Mouse (Mus musculus) kidney, postnatal 0 days (tissue): ENCODE measurements around the gene Tubb4b. TPM values are rescaled to one million over a fixed set of nuclear protein-coding genes. Genes with fewer than 3 reads are reported as not detected.
"Not testable (repeated sequence)": the region's sequence is repeated elsewhere in the genome, so short reads cannot be mapped to it uniquely, and the experiment has no call there.

Source experiments
- ATAC-seq: fragments of 200-750 bp; cut with Nextera tagmentation; replicated peaks from 2 replicates; pipeline ENCODE4 v1.8.0; 2017; ENCODE audit warnings: low read depth, moderate number of reproducible peaks, moderate TSS enrichment, moderate library complexity; ENCODE audit not compliant: low FRiP score
- DNase-seq: peaks from one replicate; pipeline ENCODE4 v3.0.0-alpha.2; 2016; ENCODE audit warnings: low spot score
- H3K27ac ChIP-seq: fragments of 300-500 bp; sonication (generic); 2 replicates; pipeline ENCODE4 v1.5.1; 2014; ENCODE audit warnings: mild to moderate bottlenecking
- H3K27me3 ChIP-seq: fragments of 300-500 bp; sonication (generic); 2 replicates; pipeline ENCODE4 v1.6.1; 2014; ENCODE audit warnings: low read length, mixed read lengths; ENCODE audit not compliant: insufficient read depth
- H3K36me3 ChIP-seq: fragments of 300-500 bp; sonication (generic); 2 replicates; pipeline ENCODE4 v1.6.1; 2014; ENCODE audit warnings: low read length, mixed read lengths; ENCODE audit not compliant: insufficient read depth
- H3K4me1 ChIP-seq: fragments of 300-500 bp; sonication (generic); replicated peaks from 2 replicates; pipeline ENCODE4 v1.6.1; 2014; ENCODE audit warnings: antibody characterized with exemption, low read length, mixed read lengths; ENCODE audit not compliant: insufficient read depth
- H3K4me2 ChIP-seq: fragments of 300-500 bp; sonication (generic); 2 replicates; pipeline ENCODE4 v1.6.1; 2014; ENCODE audit warnings: mild to moderate bottlenecking, low read length, moderate library complexity, mixed read lengths
- H3K4me3 ChIP-seq: fragments of 300-500 bp; sonication (generic); replicated peaks from 2 replicates; pipeline ENCODE4 v1.5.1; 2014; ENCODE audit warnings: low read depth, low read length
- H3K9ac ChIP-seq: fragments of 300-500 bp; sonication (generic); 2 replicates; pipeline ENCODE4 v1.6.1; 2014; ENCODE audit warnings: low read depth, low read length
- H3K9me3 ChIP-seq: fragments of 300-500 bp; sonication (generic); replicated peaks from 2 replicates; pipeline ENCODE4 v1.6.1; 2016; ENCODE audit warnings: low read length, inconsistent platforms, mixed read lengths
- CTCF ChIP-seq: IDR thresholded peaks from 2 replicates; pipeline ENCODE4 v1.5.1; 2016; ENCODE audit warnings: antibody characterized with exemption, low read depth, mild to moderate bottlenecking, moderate library complexity
- WGBS: fragments of 180-500 bp; shearing (Covaris S2); extraction: QIAGEN DNeasy Blood & Tissue Kit; methylation state at CpG from one replicate; pipeline ENCODE4 v1.1.7; 2014; 5-methylcytosine and 5-hydroxymethylcytosine counted together
- polyA plus RNA-seq: library from polyadenylated mRNA; unstranded; fragments of >200 nt; fragmentation: Nextera tagmentation; extraction: Ambion mirVana; gene quantifications from 2 replicates; pipeline ENCODE4 v1.2.1, GENCODE M21; 2015

Tubb4b gene
- polyA plus RNA-seq, 1 experiment from 2014 or later: 339 TPM

- peak; percentile 95 for ATAC-seq
- Histone ChIP-seq H3K4me1 (peaks cover 32% of the 10 kb centered on the region), H3K4me2 (peak within 1 kb of the TSS; percentile 99), H3K36me3 (no peaks in the 10 kb centered on the region), H3K9me3 (no peaks in the 10 kb centered on the region), H3K27ac (peak within 1 kb of the TSS; percentile 70), H3K27me3 (no peaks in the 10 kb centered on the region), H3K4me3 (peak within 1 kb of the TSS; percentile 62), H3K9ac (peak within 1 kb of the TSS; percentile 75)
- WGBS: under 1% methylated on average over 39 of the region's 39 CpGs
- DNase-seq: peak; percentile 99
- TF ChIP-seq CTCF: no peak
Observed at GRCm38 (mm10) chr2:25262291-25262767, 37.8 kb upstream of the Tubb4b start, which contains the start of gene Tprn. Gene Tprn (plus strand): TSS chr2:25262618.

DNA sequence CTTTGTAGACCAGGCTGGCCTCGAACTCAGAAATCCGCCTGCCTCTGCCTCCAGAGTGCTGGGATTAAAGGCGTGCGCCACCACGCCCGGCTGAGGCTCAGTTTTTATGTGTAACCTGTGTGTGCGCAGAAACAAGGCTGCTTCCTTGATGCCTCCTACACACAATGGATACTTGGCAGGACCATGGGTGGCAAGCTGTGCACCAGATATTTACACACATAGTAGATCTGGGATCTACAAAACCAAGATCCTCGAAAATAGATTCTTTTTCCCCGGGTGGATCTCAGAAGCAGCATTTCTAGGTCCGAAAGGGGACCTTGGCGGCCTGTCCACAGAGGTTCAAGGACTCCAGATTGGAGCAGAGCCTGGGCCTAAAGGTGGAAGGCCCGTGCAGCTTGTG lies 37.4 kb upstream of the Tubb4b start:
- 45% methylated on average over 12 of the region's 12 CpGs for WGBS
- Histone ChIP-seq H3K36me3 (no peaks in the 10 kb centered on the region), H3K27ac (peak overlapping the region; percentile 62; the same call in 1 of the 2 replicates), H3K4me1 (peaks cover 31% of the 10 kb centered on the region), H3K4me2 (peak overlapping the region; percentile 99), H3K9ac (no peak overlapping the region; the same call in 1 of the 2 replicates), H3K27me3 (no peaks in the 10 kb centered on the region), H3K9me3 (no peaks in the 10 kb centered on the region), H3K4me3 (peak overlapping the region; percentile 62)
- no peak for TF ChIP-seq CTCF
- no peak for ATAC-seq
- DNase-seq: no peak

- peak; percentile 63 for TF ChIP-seq CTCF
- 62% methylated on average over 2 of the region's 2 CpGs for WGBS
- ATAC-seq (no peak), DNase-seq (no peak)
- no peak overlapping the region for H3K4me3 ChIP-seq
- peaks cover 17% of the 10 kb centered on the region for H3K4me1 ChIP-seq
- H3K9me3 ChIP-seq: no peaks in the 10 kb centered on the region
- H3K36me3 ChIP-seq: no peaks in the 10 kb centered on the region
- H3K27ac ChIP-seq: no peak overlapping the region
- no peak overlapping the region for H3K4me2 ChIP-seq
- no peaks in the 10 kb centered on the region for H3K27me3 ChIP-seq
- H3K9ac ChIP-seq: no peak overlapping the region
Observed at GRCm38 (mm10) chr2:25258887-25259286, 34.4 kb upstream of the Tubb4b start.

- H3K27ac ChIP-seq, H3K9me3 ChIP-seq, DNase-seq, H3K4me1 ChIP-seq, H3K4me3 ChIP-seq, H3K36me3 ChIP-seq, H3K4me2 ChIP-seq, ATAC-seq, H3K27me3 ChIP-seq, H3K9ac ChIP-seq: not testable (repeated sequence)
- 90% methylated on average over 5 of the region's 5 CpGs for WGBS
Observed at GRCm38 (mm10) chr2:25257250-25257649, 32.7 kb upstream of the Tubb4b start.

GRCm38 (mm10) chr2:25256443-25257109 lies 32.1 kb upstream of the Tubb4b start:
- TF ChIP-seq CTCF: peak; percentile 62

DNA sequence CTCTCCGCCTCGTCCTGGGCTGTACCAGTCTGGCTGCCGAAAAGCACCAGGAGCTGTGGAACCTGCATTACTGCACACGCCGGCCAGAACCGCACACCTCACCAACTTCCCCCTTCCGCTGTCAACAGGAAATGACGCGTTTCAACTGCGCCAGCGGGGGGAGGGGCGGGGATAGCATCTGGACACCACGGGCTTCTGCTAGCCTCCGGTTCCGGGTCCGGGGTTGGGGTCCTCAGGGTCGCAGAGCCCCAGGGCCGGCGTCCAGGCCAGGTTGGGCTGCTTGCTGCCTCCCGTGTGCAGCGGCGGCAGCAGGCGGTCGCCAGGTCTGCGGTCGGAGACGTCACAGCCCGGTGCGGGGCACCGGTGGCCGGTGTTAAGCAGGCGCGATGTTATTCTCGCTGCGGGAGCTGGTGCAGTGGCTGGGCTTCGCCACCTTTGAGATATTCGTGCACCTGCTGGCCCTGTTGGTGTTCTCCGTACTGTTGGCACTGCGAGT lies 30.8 kb upstream of the Tubb4b start, which contains the start of gene Tmem203:
Gene Tmem203 (plus strand): TSS at position 156 of the 496 bp plus-strand sequence.
- Histone ChIP-seq H3K9me3 (no peaks in the 10 kb centered on the region), H3K9ac (peak within 1 kb of the TSS; percentile 74), H3K36me3 (peaks cover 14% of the 10 kb centered on the region; the same call in 1 of the 2 replicates), H3K4me3 (peak within 1 kb of the TSS; percentile 99), H3K4me1 (peaks cover 6% of the 10 kb centered on the region), H3K4me2 (peak within 1 kb of the TSS; percentile 98), H3K27me3 (no peaks in the 10 kb centered on the region), H3K27ac (peak within 1 kb of the TSS; percentile 89)
- under 1% methylated on average over 39 of the region's 39 CpGs for WGBS
- peak; percentile 94 for DNase-seq
- ATAC-seq: peak; percentile 90
- no peak for TF ChIP-seq CTCF

More at GRCm38 (mm10) chr2:25256443-25257109, 32.1 kb upstream of the Tubb4b start:
- H3K4me1 ChIP-seq, H3K27me3 ChIP-seq, H3K9me3 ChIP-seq, ATAC-seq, H3K36me3 ChIP-seq, H3K27ac ChIP-seq: not testable (repeated sequence)
- 53% methylated on average over 11 of the region's 12 CpGs for WGBS
- peak; percentile 54 for DNase-seq
- peak overlapping the region; percentile 74; the same call in 1 of the 2 replicates for H3K9ac ChIP-seq
- H3K4me3 ChIP-seq: peak overlapping the region; percentile 99
- H3K4me2 ChIP-seq: peak overlapping the region; percentile 98
